Mouse (Mus musculus) ES-Bruce4 (cell line): Measurements from ENCODE around the gene Cdr2l.

Source experiments
- CTCF ChIP-seq: IDR thresholded peaks from one replicate; pipeline ENCODE4 v1.8.1; 2011; ENCODE audit warnings: low read depth, low read length
- EP300 ChIP-seq: IDR thresholded peaks from 2 replicates; pipeline ENCODE4 v1.6.1; 2011; ENCODE audit warnings: low read depth, low read length; ENCODE audit not compliant: insufficient read depth
- POLR2A ChIP-seq: IDR thresholded peaks from one replicate; pipeline ENCODE4 v1.8.1; 2011; ENCODE audit warnings: low read length; ENCODE audit not compliant: insufficient read depth

- TF ChIP-seq CTCF, result no peak
- no peak for TF ChIP-seq POLR2A
- no peak for TF ChIP-seq EP300
Observed at GRCm38 (mm10) chr11:115406858-115407401, 25.2 kb downstream of the Cdr2l start.
